Mouse (Mus musculus): ENCODE data around the gene Gm49318. TPM values are rescaled to one million over a fixed set of nuclear protein-coding genes. Genes with fewer than 3 reads are reported as not detected.
"Not testable (repeated sequence)": the region's sequence is repeated elsewhere in the genome, so short reads cannot be mapped to it uniquely, and the experiment has no call there.

Gm49318 gene
- total RNA-seq, 2 experiments from 2014 or later, result not detected

GRCm38 (mm10) chr9:22075778-22076177 lies 4.7 kb upstream of the Gm49318 start:
- intact Hi-C loops (cut with DNase I), result loop anchor here (10.0 kb wide), 1 partner anchor 149 kb away; the partner anchor contains the start of gene Zfp809
- not testable (repeated sequence) for DNase-seq (ENCODE audit: low spot score)

- intact Hi-C loops (cut with DNase I), result loop anchor here (10.0 kb wide), 1 partner anchor 153 kb away; the partner anchor contains the start of gene Zfp809
These were observed 1.2 kb upstream of the Gm49318 start for GRCm38 (mm10) chr9:22072276-22072675.

GRCm38 (mm10) chr9:22069881-22070553 lies 1.0 kb downstream of the Gm49318 start:
- intact Hi-C loops (cut with DNase I), result loop anchor here (2.0 to 10.0 kb wide), 3 partner anchors 73 to 337 kb away; partner anchors contain the start of gene Zfp809
- DNase-seq (ENCODE audit: low spot score), result no peak

More at GRCm38 (mm10) chr9:22072276-22072675, 1.2 kb upstream of the Gm49318 start:
- no peak for DNase-seq (ENCODE audit: low spot score)

- no peak for DNase-seq (ENCODE audit: low spot score)
- intact Hi-C loops (cut with DNase I), result no loop called here
These were observed 3.9 kb downstream of the Gm49318 start for GRCm38 (mm10) chr9:22067195-22067594.

GRCm38 (mm10) chr9:22066433-22066832 lies 4.6 kb downstream of the Gm49318 start:
- intact Hi-C loops (cut with DNase I), result no loop called here
- DNase-seq (ENCODE audit: low spot score), result no peak

GRCm38 (mm10) chr9:22065642-22066041 lies 5.4 kb downstream of the Gm49318 start:
- no peak for DNase-seq (ENCODE audit: low spot score)
- intact Hi-C loops (cut with DNase I), result no loop called here

GRCm38 (mm10) chr9:22064341-22064740 lies 6.7 kb downstream of the Gm49318 start:
- DNase-seq (ENCODE audit: low spot score), result no peak
- intact Hi-C loops (cut with DNase I), result no loop called here

- intact Hi-C loops (cut with DNase I), result no loop called here
- no peak for DNase-seq (ENCODE audit: low spot score)
These were observed 9.7 kb downstream of the Gm49318 start for GRCm38 (mm10) chr9:22061339-22061738.

GRCm38 (mm10) chr9:22058011-22058424 lies 13.0 kb downstream of the Gm49318 start:
- peak; percentile 38 for DNase-seq (ENCODE audit: low spot score)
- intact Hi-C loops (cut with DNase I), result no loop called here

GRCm38 (mm10) chr9:22057031-22057517 lies 14.0 kb downstream of the Gm49318 start:
- intact Hi-C loops (cut with DNase I), result no loop called here

GRCm38 (mm10) chr9:22056303-22056910 lies 14.7 kb downstream of the Gm49318 start:
- intact Hi-C loops (cut with DNase I), result no loop called here
- no peak for DNase-seq (ENCODE audit: low spot score)

More at GRCm38 (mm10) chr9:22057031-22057517, 14.0 kb downstream of the Gm49318 start:
- DNase-seq (ENCODE audit: low spot score), result no peak

- intact Hi-C loops (cut with DNase I), result no loop called here
- no peak for DNase-seq (ENCODE audit: low spot score)
These were observed 15.3 kb downstream of the Gm49318 start for GRCm38 (mm10) chr9:22055713-22056112.

- intact Hi-C loops (cut with DNase I), result no loop called here
- no peak for DNase-seq (ENCODE audit: low spot score)
These were observed 16.5 kb downstream of the Gm49318 start for GRCm38 (mm10) chr9:22054411-22055076.

- intact Hi-C loops (cut with DNase I), result no loop called here
- no peak for DNase-seq (ENCODE audit: low spot score)
These were observed 17.4 kb downstream of the Gm49318 start for GRCm38 (mm10) chr9:22053657-22054056.

GRCm38 (mm10) chr9:22051958-22052254 lies 19.2 kb downstream of the Gm49318 start, which contains the start of gene Elavl3:
Gene Elavl3 (minus strand): TSS chr9:22052023.
- no peak for DNase-seq (ENCODE audit: low spot score)
- intact Hi-C loops (cut with DNase I), result no loop called here

GRCm38 (mm10) chr9:22051161-22051957 lies 19.7 kb downstream of the Gm49318 start:
- DNase-seq (ENCODE audit: low spot score), result no peak

GRCm38 (mm10) chr9:22050351-22050889 lies 20.6 kb downstream of the Gm49318 start:
- no peak for DNase-seq (ENCODE audit: low spot score)
- intact Hi-C loops (cut with DNase I), result no loop called here

More at GRCm38 (mm10) chr9:22051161-22051957, 19.7 kb downstream of the Gm49318 start:
- intact Hi-C loops (cut with DNase I), result no loop called here

- no peak for DNase-seq (ENCODE audit: low spot score)
- intact Hi-C loops (cut with DNase I), result no loop called here
These were observed 21.3 kb downstream of the Gm49318 start for GRCm38 (mm10) chr9:22049721-22050270.

GRCm38 (mm10) chr9:22049315-22049714 lies 21.7 kb downstream of the Gm49318 start:
- DNase-seq (ENCODE audit: low spot score), result no peak
- intact Hi-C loops (cut with DNase I), result no loop called here
